Mouse (Mus musculus) cortical plate, adult 2 months (tissue): ENCODE results near the gene Mlycd. TPM values are rescaled to one million over a fixed set of nuclear protein-coding genes. Genes with fewer than 3 reads are reported as not detected.

Source experiments
- H3K27ac ChIP-seq: fragments of 200-500 bp; 2 replicates; pipeline ENCODE4 v1.5.1; 2012; ENCODE audit warnings: low read length, control low read depth, inconsistent platforms; ENCODE audit not compliant: insufficient read depth
- H3K4me1 ChIP-seq: fragments of 200-500 bp; 2 replicates; pipeline ENCODE4 v1.6.1; 2011; ENCODE audit warnings: low read length; ENCODE audit not compliant: control insufficient read depth, insufficient read depth
- H3K4me3 ChIP-seq: fragments of 200-500 bp; 2 replicates; pipeline ENCODE4 v1.5.1; 2011; ENCODE audit warnings: mild to moderate bottlenecking, low read length, control low read depth; ENCODE audit not compliant: insufficient read depth
- CTCF ChIP-seq: fragments of 200-500 bp; IDR thresholded peaks from 2 replicates; pipeline ENCODE4 v1.5.1; 2011; ENCODE audit warnings: mild to moderate bottlenecking, control low read depth, low read length; ENCODE audit not compliant: insufficient read depth; ENCODE audit errors: extremely low read depth
- POLR2A ChIP-seq: fragments of 200-500 bp; IDR thresholded peaks from 2 replicates; pipeline ENCODE4 v1.6.1; 2011; ENCODE audit warnings: mild to moderate bottlenecking, low read length, control low read depth; ENCODE audit not compliant: insufficient read depth; ENCODE audit errors: extremely low read depth
- polyA plus RNA-seq: library from polyadenylated mRNA; depleted of rRNA; stranded (reverse); fragments of >200 nt; gene quantifications from 2 replicates; pipeline ENCODE4 v1.2.3, GENCODE M21; 2012

Gene Mlycd
- polyA plus RNA-seq, 1 experiment: 24.7 TPM

DNA sequence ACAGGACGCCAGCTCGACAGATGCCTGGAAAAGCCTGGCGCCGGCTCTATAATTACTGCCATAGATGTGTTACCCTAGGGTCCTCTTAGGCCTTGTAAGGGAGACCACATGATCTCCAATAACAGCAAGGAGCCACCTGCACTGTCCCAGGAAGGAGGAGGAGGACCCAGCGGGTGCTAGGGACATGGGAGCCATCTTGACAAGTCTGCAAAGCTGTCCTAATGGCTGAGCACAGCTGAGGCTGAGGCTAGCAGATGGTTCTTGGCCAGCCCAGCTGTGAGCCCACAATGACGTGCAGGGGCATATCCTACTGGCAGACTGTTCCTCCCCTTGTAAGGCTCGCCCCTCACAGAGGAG lies 45.2 kb downstream of the Mlycd start:
- no peaks in the 10 kb centered on the region for H3K4me1 ChIP-seq

DNA sequence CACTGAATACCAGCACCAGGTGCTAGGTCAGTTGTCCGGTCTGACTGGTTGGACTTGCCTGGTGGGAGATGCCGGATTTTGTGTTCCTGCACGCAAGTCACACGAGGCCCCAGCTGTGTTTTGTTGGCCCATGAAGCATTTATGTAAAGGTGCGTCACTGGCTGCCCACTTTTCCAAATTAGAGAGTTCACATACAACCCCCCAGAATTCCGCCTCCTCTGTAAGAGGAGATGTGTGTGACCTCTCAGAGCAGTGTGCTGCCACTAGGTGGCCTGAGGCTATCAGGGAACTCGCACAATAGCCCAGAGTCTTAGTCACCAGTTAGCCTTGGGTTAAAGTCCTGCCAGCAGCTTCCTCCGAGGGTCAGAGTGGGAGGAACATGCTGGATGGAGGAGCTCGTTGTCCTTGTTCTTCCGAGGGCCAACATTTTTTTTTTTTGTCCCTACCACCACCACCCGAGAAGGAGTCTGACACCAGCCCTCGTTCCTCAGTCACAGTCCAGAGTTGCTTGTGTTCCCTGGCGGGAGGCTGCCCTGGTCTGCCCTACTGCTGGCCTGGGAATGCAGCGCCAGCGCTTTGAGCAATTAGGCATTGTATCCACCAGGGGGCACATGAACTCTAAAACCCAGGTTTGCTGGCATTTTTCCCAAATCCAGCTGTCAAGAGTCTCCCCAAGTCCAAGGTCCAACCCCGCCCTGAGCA lies 45.7 kb downstream of the Mlycd start:
- H3K4me3 ChIP-seq: no peak overlapping the region
- H3K27ac ChIP-seq: no peak overlapping the region
- no peak for TF ChIP-seq POLR2A
- peak; percentile 65 for TF ChIP-seq CTCF

More for the DNA sequence above, 45.2 kb downstream of the Mlycd start:
- TF ChIP-seq CTCF: no peak
- TF ChIP-seq POLR2A: no peak
- Histone ChIP-seq H3K4me3 (no peak overlapping the region), H3K27ac (no peak overlapping the region)

DNA sequence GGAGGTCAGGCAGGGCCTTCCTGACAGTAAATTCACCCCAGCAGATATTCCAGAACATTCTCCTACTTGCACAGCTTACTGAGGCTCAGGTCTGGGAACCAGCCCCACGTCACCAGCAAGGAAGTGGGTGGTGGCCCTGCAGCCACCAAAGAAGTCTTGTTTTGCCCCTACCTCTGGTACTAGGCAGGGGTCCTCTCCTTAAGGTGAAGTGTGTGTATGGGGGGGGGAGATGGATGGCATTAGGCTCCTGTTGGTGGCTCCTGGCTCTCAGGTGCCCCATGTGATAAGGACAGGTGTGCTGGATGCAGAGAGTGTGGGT lies 46.2 kb downstream of the Mlycd start:
- H3K27ac ChIP-seq: no peak overlapping the region
- TF ChIP-seq POLR2A: no peak
- TF ChIP-seq CTCF: no peak
- H3K4me3 ChIP-seq: no peak overlapping the region
- no peaks in the 10 kb centered on the region for H3K4me1 ChIP-seq

More for the DNA sequence above, 45.7 kb downstream of the Mlycd start:
- H3K4me1 ChIP-seq: no peaks in the 10 kb centered on the region

- no peak overlapping the region for H3K27ac ChIP-seq
- TF ChIP-seq POLR2A: no peak
- no peak for TF ChIP-seq CTCF
- H3K4me1 ChIP-seq: no peaks in the 10 kb centered on the region
- no peak overlapping the region for H3K4me3 ChIP-seq
Observed at GRCm38 (mm10) chr8:119442013-119442412, 47.3 kb downstream of the Mlycd start.

DNA sequence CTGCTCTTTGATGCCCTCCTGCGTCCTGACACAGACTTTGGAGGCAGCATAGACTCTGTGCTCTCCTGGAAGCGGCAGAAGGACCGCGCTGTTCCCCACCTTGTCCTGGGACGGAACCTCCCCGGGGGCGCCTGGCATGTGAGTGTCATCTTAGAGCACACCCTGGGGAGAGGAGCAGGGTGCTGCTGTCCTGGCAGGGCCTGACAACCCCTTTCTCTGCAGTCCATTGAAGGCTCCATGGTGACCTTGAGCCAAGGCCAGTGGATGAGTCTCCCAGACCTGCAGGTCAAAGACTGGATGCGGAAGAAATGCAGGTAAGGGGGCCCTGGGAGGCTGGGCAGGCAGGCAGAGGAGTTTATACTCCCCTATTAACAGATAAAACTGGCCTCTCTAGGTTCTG lies 48.3 kb downstream of the Mlycd start:
- no peak for TF ChIP-seq POLR2A
- no peak for TF ChIP-seq CTCF

GRCm38 (mm10) chr8:119446211-119446989 lies 51.7 kb downstream of the Mlycd start, which contains the start of gene Necab2:
TSS of gene Necab2 (plus strand) at chr8:119446719.
- TF ChIP-seq CTCF: peak; percentile 59
- no peak for TF ChIP-seq POLR2A
- peak within 1 kb of the TSS; percentile 63 for H3K4me3 ChIP-seq
- peak within 1 kb of the TSS; percentile 37; the same call in 1 of the 2 replicates for H3K27ac ChIP-seq
- H3K4me1 ChIP-seq: peaks cover 7% of the 10 kb centered on the region

More for the DNA sequence above, 48.3 kb downstream of the Mlycd start:
- Histone ChIP-seq H3K4me1 (no peaks in the 10 kb centered on the region), H3K27ac (no peak overlapping the region), H3K4me3 (no peak overlapping the region)

GRCm38 (mm10) chr8:119446990-119447780 lies 52.5 kb downstream of the Mlycd start:
- TF ChIP-seq CTCF (no peak), POLR2A (no peak)
- Histone ChIP-seq H3K4me1 (peaks cover 7% of the 10 kb centered on the region), H3K4me3 (peak overlapping the region; percentile 63), H3K27ac (peak overlapping the region; percentile 37; the same call in 1 of the 2 replicates)

DNA sequence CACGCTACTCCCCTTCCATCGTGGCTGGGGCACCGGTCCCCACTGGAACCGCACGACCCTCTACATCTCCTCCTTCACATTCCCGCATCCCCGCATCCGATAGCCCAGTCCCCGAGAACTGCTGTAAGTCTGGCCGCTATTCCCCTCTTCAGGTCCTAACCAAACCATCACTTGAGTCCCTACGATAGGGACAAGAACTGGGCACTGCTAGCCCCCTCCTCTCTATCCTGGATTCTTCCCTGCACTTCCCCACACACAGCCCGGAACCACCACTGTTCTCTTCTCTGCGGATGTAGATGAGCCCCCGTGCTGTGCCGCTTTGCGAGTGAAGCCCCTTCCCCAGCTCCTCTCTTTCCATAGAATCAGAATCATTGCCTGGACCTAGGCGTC lies 53.1 kb downstream of the Mlycd start:
- H3K27ac ChIP-seq: peak overlapping the region; percentile 21; the same call in 1 of the 2 replicates
- H3K4me1 ChIP-seq: peaks cover 7% of the 10 kb centered on the region
- H3K4me3 ChIP-seq: peak overlapping the region; percentile 63
- TF ChIP-seq POLR2A: no peak
- no peak for TF ChIP-seq CTCF

GRCm38 (mm10) chr8:119449627-119450026 lies 54.9 kb downstream of the Mlycd start:
- no peak for TF ChIP-seq CTCF
- no peak for TF ChIP-seq POLR2A
- no peak overlapping the region for H3K27ac ChIP-seq
- no peak overlapping the region for H3K4me3 ChIP-seq
- H3K4me1 ChIP-seq: peaks cover 7% of the 10 kb centered on the region
